Mouse (Mus musculus): ENCODE results near the gene Zfp738. TPM values are rescaled to one million over a fixed set of nuclear protein-coding genes. Genes with fewer than 3 reads are reported as not detected.

Gene Zfp738
- 19.5 TPM for polyA plus RNA-seq (2015; fragmentation: Illumina TruSeq; extraction: RNeasy Lipid Tissue Mini Kit (QIAGEN cat#74804); ENCODE audit: low read depth, low replicate concordance)

DNA sequence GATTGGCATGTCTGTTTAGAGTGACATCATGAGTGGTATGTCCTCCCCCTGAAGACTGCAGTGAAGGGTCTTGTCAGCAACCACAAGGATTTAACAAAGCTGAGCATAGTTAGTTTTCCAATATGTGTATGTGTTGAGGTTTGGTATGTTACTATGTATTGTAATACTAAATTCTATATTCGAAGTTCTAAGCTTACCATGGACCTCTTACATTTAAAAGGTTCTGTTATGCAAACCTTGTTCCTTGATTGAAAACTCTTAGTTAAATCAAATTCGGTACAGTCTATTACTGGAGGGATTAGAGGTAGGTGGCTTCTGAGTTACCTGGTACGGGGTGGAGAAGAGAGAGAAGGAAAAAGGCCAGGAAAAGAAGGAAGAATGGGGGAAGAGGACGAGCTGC, at the start of gene Zfp738:
TSS of gene Zfp738 (minus strand) at position 101 of the 400 bp plus-strand sequence.

DNA sequence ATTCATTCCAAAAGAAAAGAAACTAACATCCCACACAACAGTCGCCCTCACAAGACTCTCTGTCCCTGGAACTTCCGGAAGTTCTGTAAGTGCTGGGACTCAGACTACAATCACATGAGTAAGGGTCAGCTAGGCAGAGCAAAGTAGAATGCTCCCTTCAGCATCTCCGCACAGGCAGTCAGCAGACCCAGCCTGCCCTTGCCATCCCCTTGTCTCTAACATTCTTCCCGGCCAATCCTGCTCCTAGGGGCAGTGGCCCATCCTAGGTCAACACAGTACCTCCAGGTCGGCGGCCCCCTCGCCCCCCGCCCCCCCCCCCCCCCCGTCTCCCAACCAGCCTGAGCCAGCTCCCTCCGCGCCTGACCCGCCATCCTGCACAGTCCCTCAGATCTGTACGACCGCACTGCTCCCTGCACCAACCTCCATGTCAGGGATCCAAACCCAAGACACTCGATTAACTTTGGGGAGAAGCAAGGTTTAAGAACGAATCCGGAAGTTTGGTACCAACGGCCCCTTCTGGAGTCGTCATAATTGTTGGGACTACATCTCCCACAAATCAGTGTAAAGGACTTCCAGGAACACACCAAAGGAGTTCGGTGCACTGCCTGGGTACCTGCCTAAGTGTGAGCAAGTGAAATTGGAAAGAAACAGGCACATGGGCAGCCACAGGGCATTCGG, 41.9 kb upstream of the Zfp738 start, which contains the start of gene Zfp65:
TSS of gene Zfp65 (minus strand) at position 533 of the 678 bp plus-strand sequence.

DNA sequence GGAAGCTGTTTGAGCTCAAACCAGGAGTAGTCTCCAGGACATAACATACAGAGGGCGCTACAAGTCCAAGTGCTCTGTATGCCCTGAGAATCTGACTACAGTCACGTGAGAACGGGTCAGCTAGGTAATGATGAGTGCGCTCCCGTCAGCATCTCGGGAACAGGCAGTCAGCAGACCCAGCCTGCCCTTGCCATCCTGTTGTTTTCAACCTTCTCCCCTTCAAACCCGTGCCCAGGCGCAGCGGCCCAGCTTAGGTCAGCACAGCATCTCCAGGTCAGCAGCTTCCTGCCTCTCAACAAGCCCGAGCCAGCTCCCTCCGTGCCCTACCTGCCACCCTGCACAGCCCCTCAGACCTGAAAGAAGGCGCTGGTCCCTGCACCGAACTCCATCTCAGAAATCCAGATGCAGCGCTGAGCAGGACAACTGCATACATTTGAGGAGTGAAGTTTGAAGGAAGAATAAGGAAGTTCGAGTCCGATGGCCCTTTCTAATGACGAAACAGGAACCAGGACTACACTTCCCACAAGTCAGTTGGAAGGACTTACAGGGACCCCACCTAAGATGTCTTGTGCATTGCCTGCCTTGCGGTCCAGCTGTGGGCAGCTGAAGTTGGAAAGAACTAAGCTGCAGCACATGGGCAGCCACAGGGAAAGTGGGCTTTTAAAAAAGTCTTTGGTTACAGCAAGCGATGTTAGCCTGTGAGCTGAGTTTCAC, 49.4 kb downstream of the Zfp738 start, which contains the start of the genes Gm49345 and Zfp729a:
TSS of gene Gm49345 (minus strand) at position 476 of the 714 bp plus-strand sequence.
TSS of gene Zfp729a (minus strand) at position 498 of the 714 bp plus-strand sequence.

DNA sequence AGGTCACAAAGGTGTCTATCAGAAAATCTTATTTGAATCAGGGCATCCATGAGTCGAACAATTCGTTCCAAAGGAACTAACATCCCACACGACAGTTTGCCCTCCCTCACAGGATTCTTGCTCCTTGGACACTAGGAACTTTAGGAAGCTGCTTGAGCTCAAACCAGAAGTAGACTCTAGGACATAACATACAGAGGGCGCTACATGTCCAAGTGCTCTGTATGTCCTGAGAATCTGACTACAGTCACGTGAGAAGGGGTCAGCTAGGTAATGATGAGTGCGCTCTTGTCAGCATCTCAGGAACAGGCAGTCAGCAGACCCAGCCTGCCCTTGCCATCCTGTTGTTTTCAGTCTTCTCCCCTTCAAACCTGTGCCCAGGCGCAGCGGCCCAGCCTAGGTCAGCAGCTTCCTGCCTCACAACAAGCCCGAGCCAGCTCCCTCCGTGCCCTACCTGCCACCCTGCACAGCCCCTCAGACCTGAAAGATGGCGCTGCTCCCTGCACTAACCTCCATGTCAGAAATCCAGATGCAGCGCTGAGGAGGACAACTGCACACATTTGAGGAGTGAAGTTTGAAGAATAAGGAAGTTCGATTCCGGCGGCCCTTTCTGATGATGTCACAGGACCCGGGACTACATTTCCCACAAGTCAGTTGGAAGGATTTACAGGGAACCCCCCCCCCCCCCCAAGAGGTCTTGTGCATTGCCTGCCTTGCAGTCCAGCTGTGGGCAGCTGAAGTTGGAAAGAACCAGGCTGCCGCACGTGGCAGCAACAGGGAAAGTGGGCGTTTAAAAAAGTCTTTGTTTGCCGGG, 77.6 kb downstream of the Zfp738 start, which contains the start of gene Zfp729b:
TSS of gene Zfp729b (minus strand) at position 642 of the 811 bp plus-strand sequence.

Other genes starting within 250 kb of the Zfp738 start
- 18.4 TPM for gene Zfp874a, start 235.4 kb downstream of the Zfp738 start, polyA plus RNA-seq (2015; fragmentation: Illumina TruSeq; extraction: RNeasy Lipid Tissue Mini Kit (QIAGEN cat#74804); ENCODE audit: low read depth, low replicate concordance)
- gene Zfp874b, start 202.8 kb downstream of the Zfp738 start, polyA plus RNA-seq (2015; fragmentation: Illumina TruSeq; extraction: RNeasy Lipid Tissue Mini Kit (QIAGEN cat#74804); ENCODE audit: low read depth, low replicate concordance): 14.4 TPM
- gene Zfp58, start 186.5 kb downstream of the Zfp738 start, polyA plus RNA-seq (2015; fragmentation: Illumina TruSeq; extraction: RNeasy Lipid Tissue Mini Kit (QIAGEN cat#74804); ENCODE audit: low read depth, low replicate concordance): 8.9 TPM
- gene Gm26965, start 160.9 kb downstream of the Zfp738 start, polyA plus RNA-seq (2015; fragmentation: Illumina TruSeq; extraction: RNeasy Lipid Tissue Mini Kit (QIAGEN cat#74804); ENCODE audit: low read depth, low replicate concordance): not detected
- gene Zfp87, start 160.9 kb downstream of the Zfp738 start, polyA plus RNA-seq (2015; fragmentation: Illumina TruSeq; extraction: RNeasy Lipid Tissue Mini Kit (QIAGEN cat#74804); ENCODE audit: low read depth, low replicate concordance): 25.8 TPM
- gene Zfp748, start 133.2 kb downstream of the Zfp738 start, polyA plus RNA-seq (2015; fragmentation: Illumina TruSeq; extraction: RNeasy Lipid Tissue Mini Kit (QIAGEN cat#74804); ENCODE audit: low read depth, low replicate concordance): 10.3 TPM
- 9.4 TPM for gene Zfp729b, start 77.4 kb downstream of the Zfp738 start, polyA plus RNA-seq (2015; fragmentation: Illumina TruSeq; extraction: RNeasy Lipid Tissue Mini Kit (QIAGEN cat#74804); ENCODE audit: low read depth, low replicate concordance)
- not detected for gene Gm49345, start 49.3 kb downstream of the Zfp738 start, polyA plus RNA-seq (2015; fragmentation: Illumina TruSeq; extraction: RNeasy Lipid Tissue Mini Kit (QIAGEN cat#74804); ENCODE audit: low read depth, low replicate concordance)
- gene Zfp729a, start 49.3 kb downstream of the Zfp738 start, polyA plus RNA-seq (2015; fragmentation: Illumina TruSeq; extraction: RNeasy Lipid Tissue Mini Kit (QIAGEN cat#74804); ENCODE audit: low read depth, low replicate concordance): 7.8 TPM
- 10.6 TPM for gene Zfp65, start 42.1 kb upstream of the Zfp738 start, polyA plus RNA-seq (2015; fragmentation: Illumina TruSeq; extraction: RNeasy Lipid Tissue Mini Kit (QIAGEN cat#74804); ENCODE audit: low read depth, low replicate concordance)
- gene Zfp85, start 68.2 kb upstream of the Zfp738 start, polyA plus RNA-seq (2015; fragmentation: Illumina TruSeq; extraction: RNeasy Lipid Tissue Mini Kit (QIAGEN cat#74804); ENCODE audit: low read depth, low replicate concordance): 6.8 TPM
- gene Zfp493, start 92.6 kb upstream of the Zfp738 start, polyA plus RNA-seq (2015; fragmentation: Illumina TruSeq; extraction: RNeasy Lipid Tissue Mini Kit (QIAGEN cat#74804); ENCODE audit: low read depth, low replicate concordance): 5.5 TPM
- 8.2 TPM for gene Zfp273, start 126.7 kb upstream of the Zfp738 start, polyA plus RNA-seq (2015; fragmentation: Illumina TruSeq; extraction: RNeasy Lipid Tissue Mini Kit (QIAGEN cat#74804); ENCODE audit: low read depth, low replicate concordance)
- gene Gm10037, start 144.0 kb upstream of the Zfp738 start, polyA plus RNA-seq (2015; fragmentation: Illumina TruSeq; extraction: RNeasy Lipid Tissue Mini Kit (QIAGEN cat#74804); ENCODE audit: low read depth, low replicate concordance): 11.9 TPM
- not detected for gene BC048507, start 176.3 kb upstream of the Zfp738 start, polyA plus RNA-seq (2015; fragmentation: Illumina TruSeq; extraction: RNeasy Lipid Tissue Mini Kit (QIAGEN cat#74804); ENCODE audit: low read depth, low replicate concordance)

Measured in brain, adult 10 weeks (tissue).